ENCODE assay signal across 8 mouse cellular contexts in the genomic region with DNA sequence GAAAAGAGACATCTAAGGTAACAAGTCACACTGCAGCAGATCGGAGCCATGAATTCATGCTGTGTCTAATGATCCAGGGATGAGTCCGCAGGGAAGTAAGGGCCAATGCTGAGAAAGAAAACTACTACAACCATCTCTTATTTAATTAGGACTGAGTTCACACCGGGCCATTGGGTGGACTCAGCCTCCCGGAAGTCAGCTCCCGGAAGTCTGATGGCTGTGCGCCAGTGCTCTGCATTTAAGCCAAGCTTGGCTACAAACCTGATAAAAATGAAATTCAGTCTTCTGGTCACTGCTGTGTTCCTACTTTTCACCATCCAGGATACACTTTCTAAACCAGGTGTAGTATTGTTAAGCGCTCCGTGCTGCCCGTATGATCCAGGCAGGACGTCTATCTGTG.
DNase-seq lines count a peak whose midpoint lies in the region.
"Had no signal": no experiment of that assay in that cellular context is flagged by ENCODE, and none has a peak within 500 bp of the region (broad histone marks: within the 10 kb centered on the region; RNA-seq: fewer than 3 reads in every experiment).

No protein-coding gene starts in this region.

- H3K4me1 ChIP-seq in brown adipose tissue, adult 24 weeks (ENCODE audit: control insufficient read depth, insufficient read depth, insufficient read length, low read length) = peaks cover 10% of the 10 kb centered on the region; the same call in 1 of the 2 replicates
- no peaks in the 10 kb centered on the region for H3K4me1 ChIP-seq in forebrain, embryonic 10.5 days

- DNase-seq in left cerebral cortex, postnatal 4 days = peak; percentile 17
- no peak for DNase-seq in left cerebral cortex, adult 11 months (ENCODE audit: low spot score)
- DNase-seq in heart, adult 9 months (ENCODE audit: low spot score in 2 of 2) = peak; percentile 30 to 55
- DNase-seq in large intestine, adult 2 months (ENCODE audit: low read depth, low spot score) = peak; percentile 18
- no peak for DNase-seq in forebrain, embryonic 10.5 days (ENCODE audit: extremely low spot score, low spot score)
- no peak for DNase-seq in frontal cortex, postnatal 36 days (ENCODE audit: low spot score in 2 of 2)

- intact Hi-C loops in left cerebral cortex, postnatal 4 days (cut with DNase I) = no loop called here

- 0 out of 2 replicates have a peak overlapping the region, but pooled peaks have one; percentile 14 for H3K4me3 ChIP-seq in brown adipose tissue, adult 24 weeks (ENCODE audit: insufficient read depth, low read depth, low read length)
- H3K4me3 ChIP-seq in forebrain, embryonic 10.5 days = no peak overlapping the region
- H3K4me3 ChIP-seq: lung, embryonic 15.5 days had no signal

- no peaks in the 10 kb centered on the region for H3K9me3 ChIP-seq in forebrain, embryonic 10.5 days
- H3K9me3 ChIP-seq: lung, embryonic 15.5 days had no signal

- no peak overlapping the region for H3K27ac ChIP-seq in brown adipose tissue, adult 24 weeks (replicated peaks; ENCODE audit: low read depth, low read length)
- no peak overlapping the region for H3K27ac ChIP-seq in forebrain, embryonic 10.5 days
- H3K27ac ChIP-seq: lung, embryonic 15.5 days had no signal

- no peaks in the 10 kb centered on the region for H3K36me3 ChIP-seq in forebrain, embryonic 10.5 days (replicated peaks)
- H3K36me3 ChIP-seq: lung, embryonic 15.5 days had no signal

- WGBS in large intestine, adult 2 months = 58% methylated on average over 10 of the region's 10 CpGs
- WGBS in forebrain, embryonic 10.5 days = 93% methylated on average over 10 of the region's 10 CpGs

- H3K27me3 ChIP-seq in forebrain, embryonic 10.5 days (ENCODE audit: poor library complexity, severe bottlenecking) = no peaks in the 10 kb centered on the region
- H3K27me3 ChIP-seq: lung, embryonic 15.5 days had no signal

Comparison
In these comparisons a context has a peak if more than half of its experiments do, and no peak if none do; other contexts are left out.
1. DNase-seq: peak in left cerebral cortex, postnatal 4 days (single experiment), heart, adult 9 months (2 of 2) and large intestine, adult 2 months (single experiment); none in left cerebral cortex, adult 11 months (single experiment), forebrain, embryonic 10.5 days (single experiment) and frontal cortex, postnatal 36 days (0 of 2).